Mouse (Mus musculus): ENCODE results near the gene Ercc6.

Ercc6 gene

GRCm38 (mm10) chr14:32513336-32514032 is at the start of gene Ercc6:
Gene Ercc6 (plus strand): TSS chr14:32513521.
- in situ Hi-C loops (cut with MboI, MseI): loop anchor here (10.0 kb wide), 1 partner anchor 1821 kb away; no protein-coding TSS in a partner anchor

- in situ Hi-C loops (cut with MboI, MseI): no loop called here
Observed at GRCm38 (mm10) chr14:32464601-32465505, 48.5 kb upstream of the Ercc6 start, which contains the start of gene Slc18a3. Gene Slc18a3 (minus strand): TSS chr14:32464850.

DNA sequence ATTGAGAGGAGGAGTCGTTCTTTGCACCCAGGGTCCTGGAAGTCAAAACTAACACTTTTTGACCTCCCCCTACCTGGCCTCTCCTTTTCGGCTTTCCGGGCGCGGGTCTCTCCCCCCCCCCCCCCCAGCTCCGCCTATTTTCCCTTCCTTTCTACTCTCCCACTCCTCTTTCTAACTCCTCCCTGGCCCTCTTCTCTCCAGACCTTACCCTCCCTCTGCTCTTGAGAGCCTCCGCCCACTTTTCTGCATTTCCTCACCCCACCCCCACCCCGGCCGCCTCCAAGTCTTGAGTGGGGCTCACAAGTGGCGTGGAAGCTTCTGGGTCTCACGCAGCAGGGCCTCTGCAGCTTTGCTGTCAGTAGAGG is 47.8 kb upstream of the Ercc6 start:
- in situ Hi-C loops (cut with MboI, MseI): no loop called here

- in situ Hi-C loops (cut with MboI, MseI): no loop called here
Observed at GRCm38 (mm10) chr14:32465889-32466288, 47.4 kb upstream of the Ercc6 start, which contains the start of gene Chat. Gene Chat (minus strand): TSS chr14:32465989.

DNA sequence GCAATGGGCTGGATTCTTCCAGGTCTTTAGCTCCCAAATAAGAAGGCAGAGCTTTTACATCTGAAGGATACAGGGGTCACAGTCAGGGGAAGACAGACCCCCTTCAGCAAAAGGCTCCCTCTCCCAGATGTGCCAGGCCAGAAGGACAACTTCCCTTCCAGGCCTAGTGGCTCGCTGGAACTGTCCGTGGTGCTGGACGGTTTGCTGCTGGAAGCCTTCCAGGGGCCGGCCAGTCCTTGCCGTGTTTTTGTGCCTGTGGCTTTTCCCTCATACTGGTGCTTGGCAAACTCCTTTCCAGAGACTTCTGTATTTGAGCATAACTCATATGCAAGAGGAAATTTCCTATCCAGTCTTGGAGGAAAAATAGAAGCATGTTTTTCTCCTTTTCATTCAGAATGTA is 45.7 kb upstream of the Ercc6 start:
- in situ Hi-C loops (cut with MboI, MseI): no loop called here

DNA sequence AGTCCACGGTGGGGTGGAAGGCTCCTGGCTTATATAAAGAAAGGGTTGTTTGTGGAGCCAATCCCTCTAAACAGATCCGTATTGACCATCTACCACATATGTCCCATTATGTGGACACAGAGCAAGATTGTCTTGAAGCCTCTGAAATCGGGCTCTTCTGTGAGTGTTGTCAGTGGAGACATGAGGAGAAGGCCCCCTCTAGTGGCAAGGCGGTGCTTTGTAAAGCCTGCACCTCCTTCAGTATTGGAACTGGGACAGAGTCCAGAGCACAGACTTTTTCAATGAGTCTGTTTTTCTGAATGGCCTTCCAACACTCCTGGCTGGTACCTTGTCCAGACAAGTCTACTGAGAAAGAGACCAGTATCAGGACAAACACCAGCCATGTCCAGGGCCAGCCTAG is 40.3 kb upstream of the Ercc6 start:
- in situ Hi-C loops (cut with MboI, MseI): loop anchor here (5.0 kb wide), 1 partner anchor 84 kb away; no protein-coding TSS in a partner anchor

GRCm38 (mm10) chr14:32476559-32476958 is 36.8 kb upstream of the Ercc6 start:
- in situ Hi-C loops (cut with MboI, MseI): loop anchor here (25.0 kb wide), 1 partner anchor 239 kb away; no protein-coding TSS in a partner anchor

GRCm38 (mm10) chr14:32477581-32477980 is 35.7 kb upstream of the Ercc6 start:
- in situ Hi-C loops (cut with MboI, MseI): loop anchor here (25.0 kb wide), 1 partner anchor 240 kb away; no protein-coding TSS in a partner anchor

- in situ Hi-C loops (cut with MboI, MseI): loop anchor here (25.0 kb wide), 1 partner anchor 245 kb away; no protein-coding TSS in a partner anchor
Observed at GRCm38 (mm10) chr14:32482061-32482460, 31.3 kb upstream of the Ercc6 start.

GRCm38 (mm10) chr14:32492521-32492920 is 20.8 kb upstream of the Ercc6 start:
- in situ Hi-C loops (cut with MboI, MseI): loop anchor here (25.0 kb wide), 1 partner anchor 255 kb away; no protein-coding TSS in a partner anchor

DNA sequence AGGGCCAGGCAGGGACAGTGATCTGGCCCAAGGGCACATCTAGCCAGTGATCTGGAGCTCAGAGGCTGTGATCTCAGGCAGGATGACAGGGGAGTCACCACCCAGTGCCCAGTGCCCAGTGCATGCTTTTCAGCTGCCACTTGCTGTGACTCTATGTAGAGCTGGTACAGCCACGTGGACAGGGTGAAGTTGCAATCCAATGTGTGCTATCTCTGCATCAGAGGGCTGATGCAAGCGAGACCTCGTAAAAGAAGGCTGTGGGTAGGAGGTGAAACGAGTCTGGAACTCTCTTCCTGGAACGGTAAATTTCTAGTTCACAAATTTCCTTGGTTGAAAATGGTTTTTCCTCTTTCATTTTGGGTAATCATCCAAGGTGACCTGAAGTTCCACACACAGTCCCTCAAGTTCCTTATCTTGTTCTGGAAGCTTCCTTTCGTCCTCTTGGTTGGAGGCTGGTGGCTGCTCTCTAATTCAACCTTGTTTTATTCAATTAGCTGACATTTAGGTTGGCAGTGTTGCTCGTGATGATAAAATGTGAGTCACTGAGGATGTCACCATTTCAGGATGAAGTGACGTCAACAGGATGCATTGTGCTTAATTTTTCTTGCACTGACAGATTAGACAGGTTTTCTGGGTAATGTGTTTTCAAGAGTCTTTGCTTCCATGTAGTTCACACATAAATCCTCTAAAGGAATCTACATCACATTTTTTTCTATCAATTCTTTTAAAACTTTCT is 17.0 kb upstream of the Ercc6 start:
- in situ Hi-C loops (cut with MboI, MseI): loop anchor here (25.0 kb wide), 1 partner anchor 259 kb away; no protein-coding TSS in a partner anchor

GRCm38 (mm10) chr14:32501303-32501702 is 12.0 kb upstream of the Ercc6 start:
- in situ Hi-C loops (cut with MboI, MseI): no loop called here

DNA sequence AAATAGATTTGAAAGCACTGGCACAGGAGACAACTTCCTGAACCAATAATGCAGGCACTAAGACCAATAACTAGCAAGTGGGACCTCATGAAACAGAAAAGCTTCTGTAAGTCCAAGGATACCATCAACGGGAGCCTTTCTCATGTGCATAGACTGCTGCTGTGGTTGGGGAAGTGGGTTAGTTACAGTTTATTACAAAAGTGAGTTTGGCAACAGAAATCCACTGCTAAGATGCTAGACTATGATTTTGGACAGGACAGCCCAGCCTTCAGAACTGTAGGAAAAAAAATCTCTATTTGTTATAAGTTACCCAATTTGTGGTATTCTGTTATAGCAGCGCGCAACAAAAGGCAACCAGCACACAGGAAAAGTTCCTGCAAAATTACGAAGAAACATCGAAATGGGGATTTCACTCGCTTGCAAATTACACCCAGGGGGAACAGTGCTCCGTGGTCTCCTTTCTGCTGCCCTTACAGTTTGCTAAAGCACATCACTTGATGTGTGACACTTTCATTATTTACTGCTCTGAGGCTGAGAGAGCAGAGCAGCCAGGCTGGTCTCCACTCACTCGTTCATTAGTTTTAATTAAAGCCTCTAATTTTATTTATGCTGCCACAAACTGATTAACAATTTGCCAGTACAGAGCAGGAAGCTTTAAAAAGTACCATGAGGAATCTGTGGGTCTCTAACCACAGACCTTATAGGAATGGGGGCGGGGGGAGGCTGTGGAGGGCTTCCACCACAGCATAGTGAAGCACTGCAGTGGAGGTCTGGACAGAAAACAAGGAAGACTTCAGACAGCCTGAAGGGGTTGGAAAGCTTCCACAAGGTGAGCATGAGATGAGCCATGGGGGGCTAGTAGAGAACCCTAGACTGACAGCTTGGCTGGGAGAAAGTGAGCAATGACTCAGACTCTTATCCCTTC is 10.3 kb upstream of the Ercc6 start:
- in situ Hi-C loops (cut with MboI, MseI): no loop called here

GRCm38 (mm10) chr14:32503897-32504296 is 9.4 kb upstream of the Ercc6 start:
- in situ Hi-C loops (cut with MboI, MseI): no loop called here

GRCm38 (mm10) chr14:32506329-32506728 is 7.0 kb upstream of the Ercc6 start:
- in situ Hi-C loops (cut with MboI, MseI): no loop called here

DNA sequence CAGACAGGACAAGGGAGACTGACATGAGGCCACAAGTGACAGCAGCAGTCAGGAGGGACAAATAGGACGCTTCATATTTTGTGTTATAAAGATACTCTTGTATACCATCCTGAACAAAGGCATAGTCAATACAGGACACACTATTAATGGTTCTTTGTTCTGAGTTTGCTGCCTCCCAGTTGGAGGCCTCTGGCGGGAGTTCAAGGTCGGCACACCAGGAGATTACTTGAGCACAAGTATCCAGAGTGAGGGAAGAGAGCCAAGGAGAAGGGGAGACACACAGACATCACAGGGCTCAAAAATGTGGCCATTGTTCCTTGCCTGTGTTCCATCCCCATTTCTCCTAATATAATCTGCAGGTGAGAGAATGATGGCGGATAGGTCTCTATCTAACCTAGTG is 6.1 kb upstream of the Ercc6 start:
- in situ Hi-C loops (cut with MboI, MseI): no loop called here

DNA sequence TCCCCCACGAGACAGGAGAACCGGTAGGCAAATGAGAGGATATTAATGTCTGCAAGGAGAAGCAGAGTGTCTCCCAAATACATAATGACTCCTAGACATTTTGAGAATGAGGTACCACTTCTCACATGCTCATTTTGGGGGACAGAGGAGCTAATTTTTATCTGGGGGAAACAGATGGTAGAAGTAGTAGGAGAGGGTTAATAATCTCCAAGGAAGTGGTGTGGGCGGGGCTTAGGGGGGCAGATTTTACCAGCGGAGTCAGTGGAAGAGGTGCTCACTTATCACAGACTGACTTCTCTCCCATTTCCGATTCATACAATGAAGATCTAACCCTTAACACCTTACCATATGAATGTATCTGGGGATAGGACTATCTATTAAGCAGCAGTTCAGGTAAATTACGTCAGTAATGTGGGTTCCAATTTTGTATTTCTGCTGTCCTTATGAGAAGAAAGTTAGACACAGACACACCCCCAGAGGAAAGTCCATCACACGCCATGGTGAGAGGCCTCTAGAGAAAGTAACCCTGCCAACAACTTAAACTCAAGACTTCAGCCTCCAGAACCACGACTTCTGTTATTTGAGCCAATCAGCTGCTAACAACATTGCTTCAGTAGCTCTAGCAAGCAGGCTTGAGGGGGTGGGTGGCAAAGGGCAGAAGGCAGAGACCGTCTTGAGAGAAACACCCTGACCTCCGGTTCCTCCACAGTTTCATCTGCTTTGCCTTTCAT is 5.1 kb upstream of the Ercc6 start:
- in situ Hi-C loops (cut with MboI, MseI): no loop called here

DNA sequence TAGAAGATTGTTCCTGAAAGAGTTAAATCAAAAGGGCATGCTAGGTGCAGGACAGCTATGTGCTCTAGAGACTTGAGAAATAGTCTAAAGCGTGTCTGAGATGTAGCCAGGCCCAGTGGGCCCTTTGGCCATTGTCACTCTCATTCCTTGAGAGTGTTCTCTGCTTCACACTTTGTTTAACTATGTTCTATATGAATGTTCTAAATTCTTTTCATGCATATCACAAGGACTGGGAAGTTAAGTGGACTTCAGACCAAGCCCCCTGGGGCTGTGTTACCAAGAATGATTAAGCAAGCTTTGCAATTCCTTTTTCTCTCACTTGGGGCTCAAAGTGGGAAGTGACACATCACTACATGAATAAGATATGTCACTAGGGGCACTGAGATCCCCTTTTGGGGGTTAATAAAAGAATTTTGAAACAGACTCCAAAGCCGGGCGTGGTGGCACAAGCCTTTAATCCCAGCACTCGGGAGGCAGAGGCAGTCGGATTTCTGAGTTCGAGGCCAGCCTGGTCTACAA is 3.8 kb upstream of the Ercc6 start:
- in situ Hi-C loops (cut with MboI, MseI): no loop called here

DNA sequence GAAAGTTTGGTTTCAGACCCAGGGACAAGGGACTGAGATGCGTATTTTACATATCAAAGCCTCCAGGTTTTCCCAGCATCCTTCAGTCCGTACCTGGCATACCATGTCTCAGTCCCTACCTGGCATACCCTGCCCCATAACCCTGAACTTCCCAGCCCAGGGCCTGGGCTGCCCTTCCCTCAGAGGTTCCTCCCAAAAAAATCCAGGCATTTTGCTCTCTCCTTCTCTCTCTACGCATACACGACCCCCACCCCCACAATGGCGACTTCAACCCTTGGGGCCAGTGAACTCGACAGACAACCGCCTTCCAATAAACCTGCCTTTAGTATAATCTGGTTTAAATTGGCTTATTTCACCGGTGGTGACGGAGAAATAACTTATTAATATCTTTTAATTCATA is 409 bp upstream of the Ercc6 start:
- in situ Hi-C loops (cut with MboI, MseI): loop anchor here (10.0 kb wide), 1 partner anchor 1822 kb away; no protein-coding TSS in a partner anchor
